Mouse (Mus musculus): ENCODE data around the gene Gps2.

Gps2 gene

DNA sequence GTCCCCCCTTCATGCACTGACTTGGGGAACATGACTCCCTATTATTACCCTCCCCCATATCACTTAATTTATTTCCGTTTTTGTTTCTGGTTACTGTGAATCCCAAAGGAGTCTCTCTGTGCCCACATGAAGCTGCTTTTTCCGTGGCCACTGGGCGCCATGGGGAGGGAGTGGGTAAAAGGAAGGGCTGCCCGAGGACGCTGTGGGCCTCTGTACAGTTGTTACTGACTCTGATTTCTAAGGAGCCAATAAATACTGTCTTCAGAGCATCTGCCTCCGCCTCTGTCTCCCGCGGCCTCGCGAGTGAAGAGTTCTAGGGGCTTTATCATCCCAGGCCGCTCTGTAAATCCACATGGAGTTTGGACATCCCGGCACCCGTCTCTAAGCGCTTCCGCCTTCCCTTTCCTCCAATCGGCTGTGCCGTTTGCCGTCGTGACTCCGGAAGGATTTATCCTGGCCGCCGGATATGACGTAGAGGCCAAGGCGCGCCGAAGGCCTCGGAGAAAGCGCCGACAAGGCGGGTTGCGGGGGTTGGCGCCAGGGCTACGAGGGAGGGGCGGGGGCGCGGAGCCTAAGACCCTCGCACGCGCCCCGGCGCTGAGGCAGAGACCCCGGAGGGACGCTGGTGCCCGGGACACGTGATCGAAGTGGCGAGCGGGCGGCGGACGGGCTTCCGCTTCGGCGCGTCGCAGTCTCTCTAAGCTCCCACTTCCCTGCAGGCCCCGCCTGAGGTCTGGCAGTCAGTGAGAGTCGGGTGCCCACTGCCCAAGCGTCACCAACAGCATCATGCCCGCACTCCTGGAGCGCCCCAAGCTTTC lies at the start of gene Gps2:
Gene Gps2 (plus strand): TSS at position 335 of the 818 bp plus-strand sequence.
- peak; percentile 95 for DNase-seq

DNA sequence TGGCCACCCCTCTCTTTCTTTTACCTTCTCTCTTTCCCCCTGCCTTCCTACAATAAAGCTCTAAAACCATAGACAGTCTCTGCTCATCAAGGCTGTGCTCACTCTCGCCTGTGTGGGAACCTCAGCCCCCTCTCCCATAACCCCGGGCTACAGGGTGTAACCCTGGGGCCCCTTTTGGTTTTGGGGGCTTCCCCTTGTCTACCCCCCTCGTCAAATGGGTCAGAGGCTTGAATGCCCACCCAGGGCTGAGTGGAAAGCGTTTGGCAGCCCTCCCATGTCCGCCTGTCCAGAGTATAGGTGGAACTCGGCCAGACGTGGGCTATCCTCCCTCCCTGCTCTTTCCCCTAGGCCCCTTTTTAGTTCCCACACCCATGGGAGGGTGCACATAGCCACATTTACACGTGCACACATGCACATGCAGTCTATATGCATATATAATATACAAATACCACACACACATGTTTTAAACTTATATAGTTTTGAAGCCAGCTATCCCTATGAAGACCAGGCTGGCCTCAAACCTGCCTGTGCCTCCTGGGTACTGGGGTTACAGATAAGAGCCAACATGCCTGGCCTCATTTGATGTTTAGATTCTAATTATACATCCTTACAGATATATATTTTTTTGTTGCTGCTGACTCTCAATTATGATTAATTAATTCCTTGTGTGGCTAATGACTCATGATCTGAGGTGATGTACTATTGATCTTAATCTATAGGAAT lies 49.4 kb upstream of the Gps2 start:
- no peak for DNase-seq

DNA sequence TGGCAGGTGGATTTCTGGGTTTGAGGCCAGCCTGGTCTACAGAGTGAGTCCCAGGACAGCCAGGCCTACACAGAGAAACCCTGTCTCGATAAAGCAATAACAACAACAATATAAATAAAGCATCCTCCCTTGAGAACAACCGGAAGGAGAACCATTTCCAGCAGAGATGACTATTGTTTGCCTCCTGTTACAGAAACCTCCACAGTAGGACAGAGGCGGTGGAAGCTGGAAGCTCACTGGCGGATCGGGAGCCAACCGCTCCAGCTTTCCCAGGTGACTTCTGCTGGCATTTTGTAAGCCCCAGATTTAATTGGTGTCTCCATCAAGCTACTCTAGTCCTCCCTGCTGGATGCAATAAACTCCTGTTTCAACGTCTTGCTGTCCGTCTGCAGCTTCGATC lies 48.1 kb upstream of the Gps2 start:
- no peak for DNase-seq

DNA sequence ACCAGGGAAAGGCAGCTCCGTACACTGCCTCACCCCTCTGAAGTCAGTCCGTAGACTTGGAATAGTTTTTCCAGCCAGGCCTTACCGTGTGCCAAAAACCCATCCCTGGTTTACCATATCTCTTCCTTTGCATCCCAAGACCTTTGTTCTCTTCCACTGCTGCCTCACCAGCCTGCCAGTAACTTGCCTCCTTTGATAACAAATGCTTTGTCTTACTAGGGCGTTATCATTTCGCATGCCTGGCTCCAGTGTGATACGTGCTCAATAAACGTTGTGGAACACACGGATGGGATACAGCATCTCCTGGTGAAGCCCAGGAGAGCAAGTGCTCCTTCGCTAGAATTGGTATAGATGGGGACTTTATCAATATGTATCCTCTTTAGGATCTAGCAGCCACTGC lies 46.4 kb upstream of the Gps2 start:
- no peak for DNase-seq

DNA sequence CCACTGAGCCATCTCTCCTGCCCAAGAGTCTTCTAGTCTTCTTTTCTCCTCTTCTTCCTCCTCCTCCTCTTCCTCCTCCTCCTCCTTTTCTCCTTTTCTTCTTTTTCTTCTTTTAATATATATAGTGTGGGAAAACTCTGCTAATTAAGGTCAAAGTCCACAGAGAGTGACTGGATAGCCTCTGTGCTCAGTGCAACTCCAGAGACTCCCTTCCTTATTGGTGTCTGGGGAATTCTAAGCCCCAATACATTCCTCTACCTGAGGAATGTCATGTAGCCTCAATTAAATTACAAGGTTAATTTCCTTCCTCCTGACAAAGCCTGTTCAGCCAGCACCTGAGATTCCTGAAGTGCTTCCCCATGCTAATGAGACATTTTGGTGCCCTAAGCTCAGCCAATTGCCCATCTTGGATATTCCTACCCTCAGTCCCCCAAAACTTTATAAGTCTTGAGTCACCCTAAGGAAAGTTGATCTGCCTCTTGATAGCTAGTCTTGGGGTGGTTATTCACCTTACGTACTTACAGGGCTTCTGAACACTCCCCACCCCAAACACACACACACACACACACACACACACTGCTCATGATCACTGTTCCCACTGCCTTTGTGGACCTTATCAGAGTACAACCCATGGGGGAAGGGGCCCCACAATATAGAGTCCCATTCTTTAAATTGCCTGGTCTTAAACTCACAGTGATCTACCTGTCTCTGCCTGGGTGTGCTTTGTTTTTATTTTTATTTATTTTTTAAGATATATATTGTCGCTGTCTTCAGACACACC lies 43.2 kb upstream of the Gps2 start:
- no peak for DNase-seq

DNA sequence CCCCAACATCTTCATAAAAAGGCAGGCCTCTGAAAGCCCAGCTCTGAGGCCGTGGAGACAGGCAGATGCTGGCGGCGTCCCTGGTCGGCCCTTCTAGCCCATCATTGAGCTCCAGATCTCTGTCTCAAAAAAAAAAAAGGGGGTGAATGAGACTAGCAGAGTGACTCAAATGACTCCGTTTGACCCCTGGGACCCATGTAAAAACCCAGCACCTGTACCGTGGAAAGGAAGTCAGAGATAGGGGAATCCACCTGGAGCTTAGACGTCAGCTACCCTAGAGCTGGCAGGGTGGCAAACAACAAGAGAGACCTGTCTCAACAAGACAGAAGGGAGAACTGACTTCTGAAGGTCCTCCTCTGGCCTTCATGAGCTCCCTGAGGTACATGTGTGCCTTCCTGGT lies 41.9 kb upstream of the Gps2 start:
- DNase-seq: no peak

DNA sequence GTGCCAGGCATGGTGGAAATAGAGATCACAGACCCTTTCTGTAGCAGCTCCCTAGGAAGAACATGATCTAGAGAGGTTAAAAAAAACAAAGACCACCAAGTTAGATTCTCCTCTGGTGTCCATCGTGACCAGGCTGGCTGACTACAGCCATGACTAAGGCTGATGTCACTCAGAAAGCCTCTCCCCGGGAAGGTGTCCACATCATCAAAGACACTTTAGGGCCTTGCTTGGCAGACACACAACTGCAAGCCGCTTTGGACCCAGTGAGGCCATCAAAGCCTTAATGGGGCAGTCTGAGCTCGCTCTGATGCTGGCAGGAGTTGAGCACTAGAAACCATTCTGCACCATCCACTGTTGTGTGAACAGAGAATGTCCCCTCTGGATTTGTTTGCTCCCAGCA lies 41.2 kb upstream of the Gps2 start:
- no peak for DNase-seq

DNA sequence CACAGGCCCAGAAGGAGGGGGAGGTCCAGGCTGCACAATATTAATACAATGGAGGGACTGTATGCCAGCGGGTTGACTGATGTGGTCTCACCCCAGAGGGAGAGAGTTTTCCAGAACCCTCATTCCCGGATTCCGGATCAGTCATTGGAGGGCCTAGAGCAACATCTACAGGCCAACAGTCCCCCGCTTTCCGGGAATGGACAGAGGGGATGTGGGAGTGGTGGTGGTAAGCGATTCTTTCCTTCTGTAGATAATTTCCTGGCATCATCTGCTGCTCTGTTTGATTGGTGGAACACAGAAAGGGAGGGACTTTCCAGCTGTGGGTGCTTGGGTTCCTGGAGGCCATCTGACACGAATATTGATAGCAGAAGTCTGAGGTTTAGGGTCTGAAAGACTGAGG lies 37.5 kb upstream of the Gps2 start:
- peak; percentile 91 for DNase-seq

DNA sequence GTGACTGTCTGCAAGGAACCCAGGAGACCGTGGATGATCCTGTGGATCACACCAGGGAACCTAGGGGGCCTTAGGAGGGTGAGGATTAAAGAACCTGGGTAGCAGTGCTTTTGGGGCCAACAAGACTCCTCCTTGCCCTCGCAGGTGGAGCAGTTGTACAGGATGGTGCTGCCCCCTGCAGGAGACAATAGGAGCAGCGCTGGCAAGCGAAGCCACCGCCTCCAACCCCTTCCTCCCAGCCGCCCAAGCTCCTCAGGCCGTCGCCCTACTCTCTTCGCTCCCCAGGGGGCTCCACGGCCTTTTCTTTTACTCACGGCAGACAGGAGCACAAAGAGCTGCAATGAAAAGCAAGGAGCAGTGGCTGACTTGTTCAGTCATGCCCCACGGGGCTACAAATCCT lies 36.8 kb upstream of the Gps2 start:
- peak; percentile 97 for DNase-seq

DNA sequence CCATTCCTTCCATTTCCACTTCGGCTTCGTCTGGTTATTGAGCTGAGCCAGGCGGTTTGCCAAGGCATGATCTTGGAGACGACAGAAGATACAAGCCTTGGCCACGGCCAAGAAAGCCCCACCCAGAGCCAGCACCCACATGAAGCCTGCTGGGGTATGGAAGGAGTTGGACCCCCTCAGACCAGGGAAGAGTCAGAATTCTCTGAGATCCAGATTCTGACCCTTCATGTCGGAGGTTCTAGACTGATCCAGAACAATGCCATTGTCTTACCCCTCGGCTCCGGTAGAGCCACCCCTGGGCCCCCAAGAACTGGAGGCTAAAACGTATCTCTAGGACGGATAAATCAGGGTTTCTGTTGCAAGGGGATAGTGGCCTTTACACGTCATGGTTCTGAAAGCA lies 35.8 kb upstream of the Gps2 start, which contains the start of gene Tmem95:
Gene Tmem95 (minus strand): TSS at position 141 of the 400 bp plus-strand sequence.
- DNase-seq: no peak

DNA sequence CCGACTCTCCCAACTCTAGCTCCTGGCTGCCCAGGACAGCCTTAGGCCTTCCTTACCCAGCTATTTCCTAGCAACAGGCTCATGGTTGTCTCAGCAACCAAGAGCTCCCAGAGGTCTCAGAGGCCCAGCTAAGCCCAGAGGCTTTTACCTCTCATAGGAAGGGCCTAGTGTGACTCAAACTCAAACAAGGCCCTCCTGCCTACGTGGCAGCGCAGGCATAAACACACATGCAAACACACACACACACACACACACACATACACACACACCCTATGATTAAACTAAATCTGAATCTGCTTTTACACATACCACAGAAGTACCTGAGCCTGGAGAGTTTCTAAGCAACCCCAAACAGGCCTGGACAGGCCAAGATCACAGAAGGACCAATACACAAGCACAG lies 35.3 kb upstream of the Gps2 start:
- no peak for DNase-seq

DNA sequence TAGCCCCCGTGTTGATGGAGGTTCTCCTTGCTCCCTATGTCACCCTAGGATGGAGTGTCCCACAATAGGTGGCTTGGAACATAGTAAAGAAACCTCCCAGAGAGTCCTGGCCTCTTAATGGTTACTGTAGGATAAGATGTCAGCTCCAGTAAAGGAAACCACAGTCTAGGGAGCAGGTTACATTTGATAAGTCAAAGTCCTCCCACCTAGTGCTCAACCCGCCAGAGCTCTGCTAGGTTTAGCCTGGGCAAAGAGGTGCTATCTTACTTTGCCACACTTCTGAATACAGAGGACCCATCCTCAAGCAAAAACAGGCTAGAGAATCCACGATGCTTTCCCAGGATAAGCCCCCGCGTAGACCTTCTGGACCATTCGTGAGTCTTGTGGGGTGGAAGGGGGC lies 34.7 kb upstream of the Gps2 start:
- DNase-seq: no peak

DNA sequence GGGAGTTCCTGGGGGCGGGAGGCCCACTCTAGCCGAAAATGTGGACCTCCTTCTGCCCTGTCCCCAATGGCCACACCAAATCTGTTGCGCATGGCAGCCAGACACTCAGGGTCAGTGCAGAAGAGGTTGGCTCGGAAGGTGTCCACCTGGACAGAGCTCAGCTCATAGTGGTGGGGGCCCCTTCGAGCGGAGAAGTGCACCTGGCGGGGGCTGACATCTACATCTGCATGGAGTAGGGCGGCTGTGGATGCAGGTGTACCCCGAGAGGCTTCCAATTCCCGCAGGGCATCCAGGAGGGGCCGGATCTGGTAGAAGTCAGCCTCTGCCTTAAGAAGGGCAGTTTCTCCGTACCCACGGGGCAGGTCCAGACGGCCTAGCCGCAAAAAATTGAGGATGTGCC lies 34.0 kb upstream of the Gps2 start:
- DNase-seq: no peak

DNA sequence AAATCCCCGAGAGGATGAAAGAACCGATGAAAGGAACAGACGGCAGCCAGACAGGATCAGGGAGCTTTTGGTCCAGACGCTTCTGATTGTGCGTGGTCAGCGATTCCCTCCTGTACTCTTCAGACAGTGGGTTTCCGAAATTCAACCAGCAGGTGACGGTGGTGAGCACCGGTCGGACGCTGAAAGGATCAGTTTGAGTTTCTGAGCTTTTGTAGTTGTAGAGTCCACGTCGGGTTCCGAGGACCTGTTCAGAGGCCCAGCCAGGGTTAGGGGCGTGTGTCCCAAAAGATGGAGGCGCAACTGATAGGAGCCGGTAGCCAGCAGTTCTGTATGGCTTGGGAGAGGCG lies 33.2 kb upstream of the Gps2 start:
- peak; percentile 91 for DNase-seq

DNA sequence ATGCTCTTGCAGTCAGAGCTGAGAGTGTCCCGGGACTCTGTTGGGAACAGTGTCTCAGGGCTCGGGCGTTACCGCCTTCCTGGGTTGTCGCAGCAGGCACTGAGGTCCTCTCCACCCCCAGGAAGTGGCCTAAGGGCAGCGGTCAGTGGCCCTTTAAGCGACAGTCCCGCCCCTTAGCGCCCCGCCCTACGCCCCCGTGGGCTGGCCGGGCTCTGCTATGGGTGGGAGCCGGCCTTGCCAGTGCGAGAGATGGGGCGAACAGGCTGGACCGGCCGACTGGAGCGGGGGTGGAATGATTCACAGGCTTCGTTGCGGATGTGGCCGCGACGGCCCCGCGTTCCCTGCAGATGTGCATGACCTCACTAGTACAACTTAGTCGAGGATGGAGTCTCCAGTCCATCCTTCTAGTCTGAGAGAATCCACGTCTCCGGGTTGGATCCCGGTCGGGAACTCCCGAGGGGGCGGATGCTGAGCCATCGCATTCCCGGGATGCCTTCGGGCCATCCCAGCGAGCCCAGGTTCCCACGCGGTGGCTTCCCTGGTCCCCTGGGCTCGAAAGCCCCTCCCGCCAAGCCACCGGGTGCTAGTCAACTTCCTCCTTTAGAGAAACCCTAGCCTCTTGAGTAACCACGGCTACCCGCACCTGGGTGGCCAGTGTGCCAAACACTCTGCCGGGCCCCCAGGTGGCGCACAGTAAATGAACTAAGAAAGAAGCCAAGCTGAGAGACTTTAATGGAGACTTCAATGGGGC lies 32.7 kb upstream of the Gps2 start, which contains the start of gene Kctd11:
Gene Kctd11 (minus strand): TSS at position 554 of the 751 bp plus-strand sequence.
- peak; percentile 97 for DNase-seq

DNA sequence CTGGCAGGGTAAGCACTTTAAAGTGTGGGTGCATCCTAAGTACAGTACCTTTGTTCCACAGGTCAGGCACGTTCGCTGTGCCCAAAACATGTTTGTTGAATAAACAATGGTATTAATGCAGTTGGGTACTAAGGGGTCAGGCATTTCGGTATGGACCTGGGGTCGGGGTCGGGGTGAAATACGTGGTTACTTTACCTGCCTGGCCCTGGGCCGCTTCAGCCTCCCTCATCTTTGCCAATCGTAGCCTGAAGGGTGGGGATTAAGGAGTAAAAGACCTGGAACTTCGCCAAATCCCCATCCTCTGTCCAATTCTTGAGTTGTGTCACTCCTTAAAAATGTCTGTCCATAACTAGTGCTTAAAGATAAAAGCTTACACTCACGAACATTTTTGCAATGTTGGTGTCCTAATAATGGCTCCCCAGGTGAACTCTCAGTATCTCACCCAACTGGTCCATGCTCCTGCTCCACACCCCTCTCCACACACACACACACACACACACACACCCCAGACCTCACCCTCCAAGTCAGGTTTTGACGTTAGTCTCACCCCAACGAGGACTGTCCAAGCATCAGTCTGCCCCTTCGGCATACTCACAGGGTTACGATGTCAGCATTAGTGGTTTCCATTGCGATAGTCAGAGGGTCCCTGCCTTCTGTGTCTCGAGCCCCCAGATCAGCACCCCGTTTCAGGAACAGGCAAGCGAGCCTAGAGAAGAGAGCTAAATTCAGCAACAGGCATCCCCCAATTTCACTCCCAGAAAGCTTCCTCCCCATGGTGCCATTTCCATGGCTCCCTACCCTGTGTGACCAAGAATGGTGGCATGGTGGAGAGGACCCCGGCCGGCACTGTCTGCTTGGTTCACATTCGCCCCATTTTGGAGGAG lies 31.7 kb upstream of the Gps2 start:
- DNase-seq: peak; percentile 30

DNA sequence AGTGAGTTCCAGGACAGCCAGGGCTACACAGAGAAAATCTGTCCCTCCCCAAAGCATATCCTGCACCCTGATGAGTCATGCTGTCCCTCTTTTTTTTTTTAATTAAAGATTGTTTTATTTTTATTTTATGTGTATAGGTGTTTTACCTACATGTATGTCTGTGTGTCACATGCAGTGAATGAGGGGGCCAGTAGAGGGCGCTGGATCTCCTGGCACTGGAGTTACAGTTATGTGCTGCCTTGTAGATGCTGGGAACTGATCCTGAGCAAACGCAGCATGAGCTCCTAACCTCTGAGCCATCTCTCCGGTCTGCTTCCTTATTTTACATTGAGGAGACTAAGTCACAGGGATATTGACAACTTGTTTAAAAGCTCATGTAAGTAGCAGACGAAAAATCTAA lies 30.6 kb upstream of the Gps2 start:
- peak; percentile 51 for DNase-seq

DNA sequence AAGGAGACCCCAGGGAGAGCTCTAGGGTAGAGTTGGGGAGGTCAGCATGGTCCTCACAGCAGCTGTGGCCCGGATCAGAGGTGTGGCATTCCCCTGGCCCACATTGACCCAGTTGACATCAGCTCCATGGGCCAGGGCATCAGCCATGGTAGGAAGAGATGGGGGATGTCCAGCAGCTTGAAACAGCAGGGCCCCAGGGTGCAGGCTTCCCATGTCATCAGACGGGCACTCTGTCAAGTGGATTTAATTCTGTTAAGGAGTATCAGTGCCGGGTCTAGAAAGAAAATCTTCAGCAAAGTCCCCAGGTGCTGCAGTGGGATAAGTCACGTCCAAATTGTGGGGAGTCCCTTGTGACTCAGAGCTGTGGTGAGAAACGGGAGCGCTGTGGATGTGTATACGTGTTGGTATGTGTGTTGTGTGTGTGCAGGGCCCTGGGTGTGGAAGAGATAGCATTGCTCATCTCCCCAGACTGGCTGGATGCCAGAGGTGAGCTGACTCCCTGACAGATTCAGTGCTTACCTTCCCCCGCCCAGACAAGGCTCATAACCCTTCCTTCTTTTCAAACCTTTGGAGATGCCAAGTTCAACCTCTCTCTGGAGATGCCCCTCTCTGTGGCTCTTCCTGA lies 30.0 kb upstream of the Gps2 start:
- DNase-seq: no peak

DNA sequence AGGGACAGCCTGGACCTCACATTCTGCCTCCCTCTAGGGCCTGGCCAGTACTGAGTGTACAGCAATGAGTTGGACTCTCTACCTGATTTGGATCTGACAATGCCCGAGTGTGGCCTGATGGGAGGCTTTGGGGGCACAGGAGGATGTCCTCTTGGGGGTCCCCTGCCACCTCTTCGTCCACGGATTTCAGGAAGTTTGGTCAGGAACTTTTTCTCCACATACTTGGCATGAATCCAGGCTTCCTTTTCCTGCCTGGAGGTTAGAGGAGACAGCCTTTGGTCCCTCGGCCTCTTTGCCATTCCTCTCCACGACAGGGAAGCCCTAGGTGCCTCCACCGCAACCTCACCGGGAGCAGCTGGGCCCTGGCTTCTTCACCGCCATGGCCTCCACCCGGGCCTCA lies 29.4 kb upstream of the Gps2 start:
- peak; percentile 35 for DNase-seq

DNA sequence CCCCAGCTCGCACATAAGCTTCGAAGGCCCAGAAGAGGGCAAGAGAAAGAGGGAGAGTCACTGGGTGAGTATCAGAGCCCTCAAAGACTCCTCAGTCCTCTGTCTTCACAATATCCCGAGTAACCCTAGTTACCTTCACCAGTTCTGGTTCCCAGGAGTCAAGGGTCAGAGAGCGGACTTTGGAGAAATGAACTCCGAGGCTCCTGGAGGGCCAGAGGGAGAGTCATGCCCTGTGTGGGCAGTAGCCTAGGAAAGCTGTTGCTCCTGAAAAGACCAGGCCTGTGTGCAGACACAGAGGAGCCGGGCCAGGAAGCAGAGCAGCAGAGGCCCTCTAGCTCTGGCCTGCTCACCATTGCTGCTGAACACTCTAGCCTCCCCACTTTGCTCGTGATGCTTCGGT lies 29.0 kb upstream of the Gps2 start:
- DNase-seq: no peak

DNA sequence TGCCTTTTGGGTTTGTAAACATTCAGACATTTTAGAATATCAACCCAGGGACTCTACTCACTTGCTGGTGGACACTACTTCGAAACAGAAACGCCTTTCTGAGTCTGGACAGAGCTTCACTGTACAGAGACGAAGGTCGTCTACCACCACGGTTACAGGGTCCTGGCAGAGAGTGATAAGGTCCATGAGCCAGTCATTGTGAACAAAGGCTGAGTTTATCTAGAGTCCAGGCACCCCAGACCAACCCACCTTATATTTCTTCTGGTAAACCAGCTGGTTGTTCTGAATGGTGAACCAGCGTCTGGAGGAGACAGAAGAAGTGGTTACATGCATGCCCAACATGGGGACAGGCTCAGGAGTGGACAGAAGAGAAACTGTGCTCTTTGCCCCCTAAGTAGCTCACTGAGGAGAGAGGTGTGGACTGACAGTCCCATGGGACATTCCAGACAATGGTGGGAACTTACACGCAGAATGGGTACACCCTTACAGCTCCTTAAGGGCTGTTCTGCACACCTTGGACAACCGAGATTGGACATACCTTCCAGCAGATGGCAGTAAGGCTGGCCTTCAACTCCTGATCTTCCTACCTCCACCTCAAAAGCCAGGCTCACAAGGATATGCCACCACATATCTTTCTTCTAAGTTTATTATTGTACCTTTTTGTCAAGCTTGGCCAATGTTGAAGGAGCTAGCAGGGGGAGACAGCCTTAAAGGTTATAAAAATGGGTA lies 26.6 kb upstream of the Gps2 start:
- no peak for DNase-seq

All from lung, postnatal 10 days (tissue).